Mouse (Mus musculus): Measurements from ENCODE around the gene Ppp1r1c. TPM values are rescaled to one million over a fixed set of nuclear protein-coding genes. Genes with fewer than 3 reads are reported as not detected.

Ppp1r1c gene
- polyA plus RNA-seq, 1 experiment from 2014 or later: not detected

- Histone ChIP-seq H3K27me3 (ENCODE audit: control insufficient read depth, insufficient read depth, low read length) (no peaks in the 10 kb centered on the region), H3K9me3 (ENCODE audit: control insufficient read depth, low read length) (no peaks in the 10 kb centered on the region), H3K4me1 (ENCODE audit: control insufficient read depth, insufficient read depth, low read length) (no peaks in the 10 kb centered on the region), H3K27ac (ENCODE audit: low read depth, low read length) (no peak overlapping the region), H3K36me3 (ENCODE audit: control insufficient read depth, insufficient read depth, low read length) (no peaks in the 10 kb centered on the region), H3K9ac (ENCODE audit: low read depth, low read length) (no peak overlapping the region), H3K4me2 (replicated peaks; ENCODE audit: low read depth, low read length) (no peak overlapping the region), H3K4me3 (ENCODE audit: low read length) (no peak overlapping the region)
- no peak for ATAC-seq (ENCODE audit: low FRiP score, low TSS enrichment)
- over 99% methylated on average over 4 of the region's 4 CpGs for WGBS
These were observed 24.3 kb upstream of the Ppp1r1c start for GRCm38 (mm10) chr2:79683258-79683657.

GRCm38 (mm10) chr2:79690838-79691237, 16.7 kb upstream of the Ppp1r1c start:
- no peaks in the 10 kb centered on the region for H3K9me3 ChIP-seq (ENCODE audit: control insufficient read depth, low read length)
- 40% methylated on average over 3 of the region's 3 CpGs for WGBS
- no peak for ATAC-seq (ENCODE audit: low FRiP score, low TSS enrichment)
- H3K9ac ChIP-seq (ENCODE audit: low read depth, low read length): no peak overlapping the region
- H3K4me1 ChIP-seq (ENCODE audit: control insufficient read depth, insufficient read depth, low read length): no peaks in the 10 kb centered on the region
- no peak overlapping the region for H3K4me2 ChIP-seq (replicated peaks; ENCODE audit: low read depth, low read length)
- H3K4me3 ChIP-seq (ENCODE audit: low read length): no peak overlapping the region
- no peaks in the 10 kb centered on the region for H3K27me3 ChIP-seq (ENCODE audit: control insufficient read depth, insufficient read depth, low read length)
- H3K27ac ChIP-seq (ENCODE audit: low read depth, low read length): no peak overlapping the region
- no peaks in the 10 kb centered on the region for H3K36me3 ChIP-seq (ENCODE audit: control insufficient read depth, insufficient read depth, low read length)

- no peak overlapping the region for H3K27ac ChIP-seq (ENCODE audit: low read depth, low read length)
- ATAC-seq (ENCODE audit: low FRiP score, low TSS enrichment): no peak
- H3K4me3 ChIP-seq (ENCODE audit: low read length): no peak overlapping the region
- no peak overlapping the region for H3K9ac ChIP-seq (ENCODE audit: low read depth, low read length)
- WGBS: 76% methylated on average over 4 of the region's 4 CpGs
- no peak overlapping the region for H3K4me2 ChIP-seq (replicated peaks; ENCODE audit: low read depth, low read length)
- H3K4me1 ChIP-seq (ENCODE audit: control insufficient read depth, insufficient read depth, low read length): no peaks in the 10 kb centered on the region
- H3K27me3 ChIP-seq (ENCODE audit: control insufficient read depth, insufficient read depth, low read length): no peaks in the 10 kb centered on the region
- no peaks in the 10 kb centered on the region for H3K36me3 ChIP-seq (ENCODE audit: control insufficient read depth, insufficient read depth, low read length)
- no peaks in the 10 kb centered on the region for H3K9me3 ChIP-seq (ENCODE audit: control insufficient read depth, low read length)
These were observed 12.4 kb upstream of the Ppp1r1c start for GRCm38 (mm10) chr2:79695190-79695589.

- WGBS: 87% methylated on average over 12 of the region's 12 CpGs
- H3K4me3 ChIP-seq (ENCODE audit: low read length): no peak overlapping the region
- no peak overlapping the region for H3K27ac ChIP-seq (ENCODE audit: low read depth, low read length)
- H3K4me2 ChIP-seq (replicated peaks; ENCODE audit: low read depth, low read length): no peak overlapping the region
- H3K36me3 ChIP-seq (ENCODE audit: control insufficient read depth, insufficient read depth, low read length): no peaks in the 10 kb centered on the region
- H3K9me3 ChIP-seq (ENCODE audit: control insufficient read depth, low read length): no peaks in the 10 kb centered on the region
- H3K9ac ChIP-seq (ENCODE audit: low read depth, low read length): no peak overlapping the region
- H3K4me1 ChIP-seq (ENCODE audit: control insufficient read depth, insufficient read depth, low read length): no peaks in the 10 kb centered on the region
- ATAC-seq (ENCODE audit: low FRiP score, low TSS enrichment): no peak
- H3K27me3 ChIP-seq (ENCODE audit: control insufficient read depth, insufficient read depth, low read length): no peaks in the 10 kb centered on the region
These were observed 11.6 kb upstream of the Ppp1r1c start for GRCm38 (mm10) chr2:79695939-79696338.

GRCm38 (mm10) chr2:79696478-79697230, 10.9 kb upstream of the Ppp1r1c start:
- Histone ChIP-seq H3K27me3 (ENCODE audit: control insufficient read depth, insufficient read depth, low read length) (no peaks in the 10 kb centered on the region), H3K4me1 (ENCODE audit: control insufficient read depth, insufficient read depth, low read length) (no peaks in the 10 kb centered on the region), H3K4me2 (replicated peaks; ENCODE audit: low read depth, low read length) (no peak overlapping the region), H3K9me3 (ENCODE audit: control insufficient read depth, low read length) (no peaks in the 10 kb centered on the region), H3K36me3 (ENCODE audit: control insufficient read depth, insufficient read depth, low read length) (no peaks in the 10 kb centered on the region), H3K9ac (ENCODE audit: low read depth, low read length) (no peak overlapping the region), H3K27ac (ENCODE audit: low read depth, low read length) (no peak overlapping the region), H3K4me3 (ENCODE audit: low read length) (no peak overlapping the region)
- WGBS: 83% methylated on average over 10 of the region's 10 CpGs
- no peak for ATAC-seq (ENCODE audit: low FRiP score, low TSS enrichment)

- Histone ChIP-seq H3K4me3 (ENCODE audit: low read length) (no peak overlapping the region), H3K4me2 (replicated peaks; ENCODE audit: low read depth, low read length) (no peak overlapping the region), H3K4me1 (ENCODE audit: control insufficient read depth, insufficient read depth, low read length) (no peaks in the 10 kb centered on the region), H3K9me3 (ENCODE audit: control insufficient read depth, low read length) (no peaks in the 10 kb centered on the region), H3K36me3 (ENCODE audit: control insufficient read depth, insufficient read depth, low read length) (no peaks in the 10 kb centered on the region), H3K27me3 (ENCODE audit: control insufficient read depth, insufficient read depth, low read length) (no peaks in the 10 kb centered on the region), H3K27ac (ENCODE audit: low read depth, low read length) (no peak overlapping the region), H3K9ac (ENCODE audit: low read depth, low read length) (no peak overlapping the region)
- WGBS: 71% methylated on average over 2 of the region's 2 CpGs
- ATAC-seq (ENCODE audit: low FRiP score, low TSS enrichment): no peak
These were observed 9.4 kb upstream of the Ppp1r1c start for GRCm38 (mm10) chr2:79698166-79698565.

GRCm38 (mm10) chr2:79704773-79705172, 2.8 kb upstream of the Ppp1r1c start:
- Histone ChIP-seq H3K27me3 (ENCODE audit: control insufficient read depth, insufficient read depth, low read length) (no peaks in the 10 kb centered on the region), H3K9me3 (ENCODE audit: control insufficient read depth, low read length) (no peaks in the 10 kb centered on the region), H3K36me3 (ENCODE audit: control insufficient read depth, insufficient read depth, low read length) (no peaks in the 10 kb centered on the region), H3K4me2 (replicated peaks; ENCODE audit: low read depth, low read length) (no peak overlapping the region), H3K4me1 (ENCODE audit: control insufficient read depth, insufficient read depth, low read length) (no peaks in the 10 kb centered on the region), H3K9ac (ENCODE audit: low read depth, low read length) (no peak overlapping the region), H3K27ac (ENCODE audit: low read depth, low read length) (no peak overlapping the region), H3K4me3 (ENCODE audit: low read length) (no peak overlapping the region)
- WGBS: 90% methylated on average over 2 of the region's 2 CpGs
- no peak for ATAC-seq (ENCODE audit: low FRiP score, low TSS enrichment)

- Histone ChIP-seq H3K4me2 (replicated peaks; ENCODE audit: low read depth, low read length) (no peak overlapping the region), H3K4me3 (ENCODE audit: low read length) (no peak overlapping the region), H3K9me3 (ENCODE audit: control insufficient read depth, low read length) (no peaks in the 10 kb centered on the region), H3K27me3 (ENCODE audit: control insufficient read depth, insufficient read depth, low read length) (no peaks in the 10 kb centered on the region), H3K36me3 (ENCODE audit: control insufficient read depth, insufficient read depth, low read length) (no peaks in the 10 kb centered on the region), H3K4me1 (ENCODE audit: control insufficient read depth, insufficient read depth, low read length) (no peaks in the 10 kb centered on the region), H3K27ac (ENCODE audit: low read depth, low read length) (no peak overlapping the region), H3K9ac (ENCODE audit: low read depth, low read length) (no peak overlapping the region)
- no peak for ATAC-seq (ENCODE audit: low FRiP score, low TSS enrichment)
- WGBS: 37% methylated on average over 3 of the region's 3 CpGs
These were observed 6.1 kb downstream of the Ppp1r1c start for GRCm38 (mm10) chr2:79713662-79714091.

- Histone ChIP-seq H3K4me1 (ENCODE audit: control insufficient read depth, insufficient read depth, low read length) (no peaks in the 10 kb centered on the region), H3K4me3 (ENCODE audit: low read length) (no peak overlapping the region), H3K36me3 (ENCODE audit: control insufficient read depth, insufficient read depth, low read length) (no peaks in the 10 kb centered on the region), H3K27ac (ENCODE audit: low read depth, low read length) (no peak overlapping the region), H3K27me3 (ENCODE audit: control insufficient read depth, insufficient read depth, low read length) (no peaks in the 10 kb centered on the region), H3K9ac (ENCODE audit: low read depth, low read length) (no peak overlapping the region), H3K4me2 (replicated peaks; ENCODE audit: low read depth, low read length) (no peak overlapping the region), H3K9me3 (ENCODE audit: control insufficient read depth, low read length) (no peaks in the 10 kb centered on the region)
- ATAC-seq (ENCODE audit: low FRiP score, low TSS enrichment): no peak
- WGBS: 72% methylated on average over 6 of the region's 6 CpGs
These were observed 7.2 kb downstream of the Ppp1r1c start for GRCm38 (mm10) chr2:79714745-79715144.
